Mouse (Mus musculus) natural killer cell, adult 2 months (primary cell): Measurements from ENCODE around the gene Rnf227.

Source experiments
- DNase-seq, 2 experiments: peaks; one replicate each; pipeline ENCODE4 v3.0.0; 2022; ENCODE audit warnings: low spot score in 2 of 2

Rnf227 gene

DNA sequence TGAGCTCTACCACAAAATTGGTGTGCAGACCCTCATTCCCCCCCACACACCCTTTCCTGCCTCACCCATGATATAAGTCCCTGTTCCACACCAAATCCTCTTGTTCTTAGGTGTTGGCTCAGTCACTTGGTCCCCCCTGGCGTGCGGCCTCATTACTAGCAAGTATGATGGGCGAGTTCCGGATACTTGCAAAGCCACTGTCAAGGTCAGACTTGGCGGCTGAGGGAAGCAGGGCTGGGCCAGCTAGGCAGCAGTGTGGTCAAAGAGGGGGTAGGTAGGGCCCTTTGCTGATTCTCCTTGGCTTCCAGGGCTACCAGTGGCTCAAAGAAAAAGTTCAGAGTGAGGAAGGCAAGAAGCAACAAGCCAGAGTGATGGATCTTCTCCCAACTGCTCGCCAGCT is 9.1 kb upstream of the Rnf227 start:
- no peak for DNase-seq

DNA sequence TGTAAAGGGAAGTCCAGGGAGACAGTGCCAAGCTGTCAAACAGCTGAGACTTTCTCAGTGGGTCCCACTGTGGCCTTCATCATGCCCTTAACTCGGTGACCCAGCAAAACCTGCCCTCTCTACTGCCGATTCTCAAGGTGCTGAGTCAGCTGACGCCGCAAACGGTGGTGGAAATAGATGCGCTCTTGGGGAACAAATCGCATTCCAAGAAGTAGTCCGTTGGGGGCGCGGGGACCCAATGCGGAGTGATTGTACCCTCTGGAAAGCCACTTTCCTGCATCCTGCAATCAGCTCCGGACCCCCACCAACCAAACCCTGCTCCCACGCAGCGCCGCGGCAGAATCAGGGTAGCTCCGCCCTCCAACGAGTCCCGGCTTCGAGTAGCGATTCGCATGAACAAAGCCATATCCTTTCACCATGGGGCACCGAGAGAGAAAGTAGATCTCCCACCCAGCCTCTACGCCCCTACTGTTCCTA is 8.3 kb upstream of the Rnf227 start:
- peak; percentile 38 to 57 for DNase-seq

DNA sequence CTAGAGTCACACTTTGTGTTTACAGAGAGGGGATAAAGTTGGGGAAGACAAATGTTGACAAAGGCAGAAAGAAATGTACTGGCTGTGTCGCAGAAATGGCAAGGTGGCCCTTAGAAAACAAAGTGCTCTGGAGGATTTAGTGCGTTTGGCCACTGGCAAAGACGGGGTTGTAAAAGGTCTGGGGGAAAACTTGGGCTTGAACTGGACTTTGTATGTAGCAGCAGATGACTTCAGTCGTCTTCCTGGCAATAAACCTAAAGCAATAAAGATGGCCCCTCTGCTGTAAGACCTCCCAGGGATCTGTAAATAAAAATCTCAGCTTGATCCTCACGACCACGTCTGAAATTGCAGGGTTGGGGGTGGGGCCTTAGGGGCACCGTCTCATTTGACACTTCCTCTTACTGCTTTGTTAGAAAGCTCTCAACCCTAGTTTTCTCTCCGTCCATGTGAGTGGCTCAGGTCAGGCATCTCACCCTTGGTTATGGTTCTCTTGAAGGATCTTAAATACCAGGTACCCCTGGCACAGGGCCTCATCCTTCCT is 7.5 kb upstream of the Rnf227 start:
- DNase-seq: no peak

- DNase-seq: no peak
These were observed 6.3 kb upstream of the Rnf227 start for GRCm38 (mm10) chr11:69333922-69334321.

DNA sequence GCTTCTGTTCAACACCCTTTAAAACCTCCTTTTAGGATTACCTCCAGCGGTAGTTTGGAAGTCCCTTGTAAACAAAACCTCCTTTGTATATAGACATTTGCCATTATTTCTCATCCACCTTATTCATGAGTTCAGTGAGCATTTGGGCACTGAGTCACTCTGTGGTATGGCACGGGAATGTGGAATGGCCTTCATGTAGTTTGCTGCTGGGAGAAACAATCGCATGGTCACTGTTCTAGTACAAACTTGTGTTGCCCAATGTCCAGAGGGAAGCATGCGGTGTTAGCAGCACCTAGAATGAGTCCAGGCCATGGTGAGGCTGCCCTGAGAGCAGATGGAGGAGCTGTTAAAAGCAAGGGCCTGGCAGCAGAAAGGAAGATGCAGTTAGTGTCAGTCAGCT is 5.5 kb upstream of the Rnf227 start:
- DNase-seq: no peak

DNA sequence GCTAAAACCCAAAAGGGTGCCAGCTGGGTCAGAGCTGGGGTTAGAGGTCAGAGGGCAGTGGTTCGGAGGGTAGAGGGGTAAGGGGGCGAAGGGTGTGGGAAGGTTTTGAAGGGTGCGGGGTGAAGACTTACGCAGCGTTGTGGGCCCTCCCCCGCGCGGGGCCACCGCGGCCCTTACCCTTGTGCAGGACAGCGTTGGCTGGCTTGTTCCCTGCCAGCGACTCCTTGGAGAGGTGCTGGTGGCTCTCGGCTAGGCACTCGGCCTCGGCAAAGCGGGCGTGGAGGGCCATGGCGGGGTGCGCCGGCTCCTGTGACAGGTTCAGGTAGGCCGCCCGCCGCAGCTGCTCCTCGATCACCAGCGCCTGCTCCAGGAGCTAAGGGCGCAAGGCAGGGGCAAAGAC is 6.2 kb downstream of the Rnf227 start:
- no peak for DNase-seq

- no peak for DNase-seq
These were observed 16.3 kb downstream of the Rnf227 start for GRCm38 (mm10) chr11:69356544-69356943.

DNA sequence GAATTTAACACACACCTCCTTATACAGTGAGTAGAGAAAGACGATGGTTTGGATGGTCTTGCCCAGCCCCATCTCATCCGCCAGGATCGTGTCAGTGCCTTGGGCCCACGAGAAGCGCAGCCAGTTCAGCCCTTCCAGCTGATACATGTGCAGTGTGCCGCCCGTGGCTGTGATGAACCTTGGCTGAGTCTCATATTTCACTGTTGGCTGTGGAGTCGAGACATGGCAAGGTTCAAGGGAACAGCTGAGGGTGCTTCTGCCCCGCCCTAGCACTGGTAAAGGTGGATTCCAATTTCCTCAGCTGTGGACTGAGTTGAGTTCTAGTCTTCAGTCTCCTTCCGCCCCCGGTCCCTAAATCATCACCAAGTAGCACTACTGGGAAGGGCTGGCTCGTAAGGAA is 17.4 kb downstream of the Rnf227 start:
- no peak for DNase-seq

DNA sequence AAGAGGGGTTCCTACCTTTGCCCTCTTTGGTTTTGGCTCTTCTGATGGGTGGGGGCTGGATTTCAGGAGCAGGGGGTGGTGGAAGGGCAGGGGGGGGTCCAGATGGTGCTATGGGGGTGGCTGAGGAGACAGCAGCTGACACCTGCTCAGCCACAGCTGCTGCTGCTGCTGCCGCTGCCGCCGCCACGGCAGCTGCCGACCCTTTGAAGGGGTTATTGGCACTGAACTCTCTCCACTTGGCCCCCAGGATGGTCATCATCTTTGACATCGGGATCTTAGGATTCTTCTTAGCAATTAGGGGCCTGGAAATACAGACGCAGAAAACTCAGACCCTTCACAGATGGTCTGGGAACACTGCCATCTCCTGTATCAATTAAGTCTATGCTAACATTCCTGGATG is 21.8 kb downstream of the Rnf227 start:
- DNase-seq: no peak

GRCm38 (mm10) chr11:69362479-69362878 is 22.2 kb downstream of the Rnf227 start:
- no peak for DNase-seq

GRCm38 (mm10) chr11:69364376-69364775 is 24.1 kb downstream of the Rnf227 start:
- DNase-seq: no peak

- DNase-seq: no peak
These were observed 24.6 kb downstream of the Rnf227 start for GRCm38 (mm10) chr11:69364910-69365309.

GRCm38 (mm10) chr11:69365722-69366121 is 25.5 kb downstream of the Rnf227 start:
- no peak for DNase-seq

- peak; percentile 83 to 84 for DNase-seq
These were observed 26.0 kb downstream of the Rnf227 start for GRCm38 (mm10) chr11:69366157-69366854.

DNA sequence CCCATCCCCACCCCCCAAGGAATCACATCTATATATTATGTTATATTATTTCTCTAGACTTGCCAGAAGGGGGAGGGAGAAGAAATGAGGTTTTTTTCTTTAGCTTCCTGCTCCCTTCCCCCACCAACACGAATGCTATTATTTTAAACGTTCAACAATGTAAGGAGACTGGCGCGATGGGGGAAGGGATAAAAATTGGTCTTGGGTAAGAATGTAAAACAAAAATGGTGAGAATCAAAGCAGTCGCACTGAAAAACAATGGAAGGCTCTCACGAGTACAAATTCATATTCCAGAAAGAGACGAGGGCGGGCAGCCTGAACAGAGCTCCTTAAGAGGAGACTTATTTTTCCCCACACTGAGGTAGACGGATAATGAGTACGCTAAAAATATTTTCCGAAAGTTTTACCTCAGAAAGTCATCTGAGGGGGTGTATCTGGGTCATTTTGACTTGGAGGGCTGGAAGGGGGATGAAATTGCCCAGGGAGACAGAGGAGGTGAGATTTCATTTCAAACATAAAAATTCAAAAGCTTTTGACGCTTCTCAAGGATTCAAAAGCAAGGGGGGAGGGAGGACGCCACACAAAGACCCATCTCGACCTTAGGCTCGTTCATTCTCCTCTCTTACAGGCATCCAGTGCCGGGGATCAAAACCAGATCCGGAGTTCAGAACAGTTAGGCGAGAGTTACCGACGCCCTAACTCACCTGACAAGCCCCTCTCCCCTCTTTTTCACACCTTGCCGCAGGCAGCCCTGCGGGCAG is 26.8 kb downstream of the Rnf227 start:
- DNase-seq: peak; percentile 19 to 35

DNA sequence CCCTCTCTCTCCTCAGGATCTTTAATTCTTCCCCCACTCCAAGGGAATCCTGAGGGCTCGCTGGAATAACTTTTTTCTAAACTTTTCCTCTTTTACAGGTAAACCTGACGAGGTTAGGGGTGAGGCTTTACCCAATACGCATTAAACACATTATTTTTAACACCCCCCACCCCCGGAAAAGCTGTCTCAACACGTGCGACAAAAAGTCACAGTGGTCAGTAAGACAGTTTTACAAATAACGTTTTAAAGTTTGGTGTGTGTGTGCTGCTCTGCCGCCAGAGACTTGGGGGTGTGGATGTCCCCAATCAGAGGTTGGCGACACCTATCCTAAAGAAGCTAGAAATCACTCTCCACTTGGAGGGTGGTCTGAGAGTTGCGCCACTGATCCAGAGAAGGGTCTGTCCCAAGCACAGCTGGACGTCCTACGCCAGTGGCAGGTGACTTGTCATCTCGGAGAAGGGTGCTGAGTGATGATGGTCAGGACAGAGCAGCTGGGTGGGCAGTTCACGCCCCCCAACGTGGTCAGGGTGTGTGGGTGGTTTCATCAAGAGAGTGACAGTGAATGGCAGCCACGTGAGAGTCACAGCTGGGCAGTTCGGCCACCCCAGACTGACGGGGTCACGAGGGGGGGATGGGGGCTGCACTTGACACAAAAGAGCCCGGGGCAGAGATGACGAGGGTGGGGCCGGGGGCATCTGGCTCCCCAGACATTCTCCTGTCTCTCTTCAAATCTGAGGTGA is 27.5 kb downstream of the Rnf227 start:
- peak; percentile 79 to 86 for DNase-seq

DNA sequence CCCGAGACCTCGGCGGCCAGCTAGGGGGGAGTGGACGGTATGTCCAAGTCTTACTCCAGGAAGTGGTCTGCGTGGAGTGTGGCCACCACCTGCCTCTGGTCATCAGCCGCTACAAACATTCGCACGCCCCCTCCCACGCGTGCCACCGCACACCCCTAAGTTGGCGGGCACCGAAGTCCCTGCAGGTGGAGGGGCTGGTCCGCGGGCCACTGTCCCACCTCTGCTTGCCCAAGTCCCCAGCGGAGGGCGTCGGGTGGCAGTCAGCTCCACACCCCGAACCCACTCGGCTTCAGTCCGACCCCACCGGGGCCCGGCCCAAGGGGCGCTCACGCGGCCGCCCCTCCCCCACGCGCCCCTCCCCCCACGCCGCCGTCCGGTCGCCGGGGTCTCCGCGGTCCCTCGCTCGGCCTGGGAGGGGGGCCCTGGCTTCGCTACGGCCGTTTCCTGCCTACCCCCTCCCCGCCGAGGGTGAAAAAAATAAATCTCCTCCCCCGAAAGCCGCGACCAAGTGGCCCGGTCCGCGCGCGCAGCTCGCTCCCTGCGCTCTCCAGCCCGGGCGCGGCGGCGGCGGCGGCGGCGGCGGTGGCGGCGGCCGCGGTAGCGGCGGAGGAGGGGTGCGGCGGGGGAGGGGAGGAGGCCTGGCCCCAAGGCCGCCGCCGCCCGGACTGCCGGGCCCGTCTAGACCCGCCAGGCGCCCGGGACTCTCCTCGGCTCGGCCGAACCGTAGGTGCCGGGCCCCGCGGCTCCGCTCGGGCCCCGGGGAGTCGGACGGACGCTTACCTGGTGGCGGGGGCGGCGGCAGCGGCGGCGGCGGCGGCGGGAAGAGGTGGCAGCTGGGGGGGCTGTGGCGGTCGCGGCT is 28.3 kb downstream of the Rnf227 start:
- DNase-seq: peak; percentile 50 to 61

DNA sequence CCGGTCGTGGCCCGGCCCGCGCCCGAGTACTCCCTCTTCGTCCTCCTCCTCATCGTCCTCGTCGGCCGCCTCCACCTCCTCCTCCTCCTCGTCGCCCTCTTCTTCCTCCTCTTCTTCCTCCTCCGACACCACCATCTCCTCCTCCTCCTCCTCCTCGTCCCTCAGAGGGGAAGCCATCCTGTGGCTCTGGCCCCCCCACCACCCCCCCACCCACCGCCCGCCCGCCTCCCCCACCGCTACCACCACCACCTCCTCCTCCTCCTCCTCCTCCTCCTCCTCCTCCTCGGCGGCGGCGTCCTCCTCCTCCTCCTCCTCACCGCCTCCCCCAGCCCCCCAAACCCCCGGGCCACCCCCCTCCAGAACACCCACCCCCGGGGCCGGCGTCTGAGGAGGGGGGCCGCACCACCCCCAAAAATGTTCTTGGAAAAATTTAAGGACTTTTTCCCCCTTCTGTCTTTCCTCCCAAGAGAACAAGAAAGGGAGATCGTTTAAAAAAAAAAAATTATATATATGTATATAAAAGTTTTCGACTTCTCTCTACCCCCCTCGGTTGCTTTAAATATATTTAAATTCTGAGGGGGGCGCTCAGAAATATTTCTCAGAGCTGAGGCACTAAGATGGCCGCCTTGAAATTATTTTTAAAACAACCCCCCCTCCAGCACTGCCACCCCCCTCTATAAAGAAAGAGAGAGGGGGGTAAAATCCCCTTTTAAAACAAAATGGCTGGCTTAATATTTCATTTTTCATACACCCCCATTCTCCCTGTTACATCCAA is 29.1 kb downstream of the Rnf227 start, which contains the start of gene Chd3:
Gene Chd3 (minus strand): TSS at position 192 of the 775 bp plus-strand sequence.
- no peak for DNase-seq

DNA sequence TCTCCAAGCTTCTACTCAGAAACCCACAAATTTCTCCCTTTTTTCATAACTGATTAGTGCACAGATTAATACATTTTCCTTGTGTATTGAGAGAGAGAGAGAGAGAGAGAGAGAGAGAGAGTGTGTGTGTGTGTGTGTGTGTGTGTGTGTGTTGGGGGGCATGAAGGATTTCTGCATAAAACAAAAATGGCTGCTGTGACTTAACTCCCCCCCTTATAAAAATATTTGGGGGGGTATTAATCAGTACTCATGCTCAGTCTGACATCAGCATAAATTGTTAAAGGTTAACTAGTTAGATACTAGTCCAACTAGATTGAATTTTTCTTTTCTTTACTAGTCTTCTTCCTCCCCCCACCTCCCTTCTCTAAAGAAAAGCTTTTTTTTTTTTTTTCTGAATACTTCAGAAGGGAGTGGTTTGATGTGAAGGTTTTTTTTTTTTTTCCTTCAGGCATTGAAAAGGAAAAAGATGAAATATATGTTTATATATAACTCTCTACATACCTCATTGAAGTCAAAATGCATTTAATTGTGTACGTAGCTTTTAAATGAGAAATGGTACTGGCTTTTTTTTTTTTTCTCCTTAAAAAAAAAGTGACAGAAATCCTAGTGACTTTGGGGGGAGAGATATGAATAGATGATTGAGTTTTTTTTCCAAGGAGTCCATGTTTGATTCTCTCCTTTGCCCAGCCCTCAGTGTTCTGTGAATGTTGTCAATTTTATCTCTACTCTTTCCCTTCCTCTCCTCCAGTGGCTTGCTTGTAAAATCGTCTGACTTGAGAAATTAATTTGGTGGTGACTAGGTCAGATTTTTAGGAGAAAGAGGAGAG is 29.9 kb downstream of the Rnf227 start:
- no peak for DNase-seq
